Mouse (Mus musculus): ENCODE measurements at regions not wholly inside any gene's neighbourhood (a gene's known extent, or its start where the extent isn't known, plus 50 kb on each side); places are given as distances from the start of the nearest gene placed in this dataset.

DNA sequence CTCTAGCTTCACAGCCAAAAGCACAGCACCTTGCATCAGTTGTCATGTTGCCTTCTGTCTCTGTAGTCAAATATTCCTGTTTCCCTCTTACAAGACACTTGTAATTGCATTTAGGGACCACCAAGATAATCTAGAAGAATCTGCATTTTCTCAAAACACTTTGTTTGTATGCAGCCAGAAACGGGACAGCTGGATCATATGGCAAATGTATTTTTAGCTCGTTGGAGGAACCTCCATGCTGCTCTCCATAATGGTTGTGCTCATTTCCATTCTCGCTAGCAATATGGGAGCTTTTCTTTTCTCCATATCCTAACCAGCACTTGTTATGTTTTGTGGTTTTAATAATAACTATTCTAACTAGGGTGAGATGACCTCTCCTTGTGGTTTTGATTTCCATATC lies 313.3 kb upstream of the Vrk2 start:
- no peak for DNase-seq (ENCODE audit: low spot score in 2 of 2)

DNA sequence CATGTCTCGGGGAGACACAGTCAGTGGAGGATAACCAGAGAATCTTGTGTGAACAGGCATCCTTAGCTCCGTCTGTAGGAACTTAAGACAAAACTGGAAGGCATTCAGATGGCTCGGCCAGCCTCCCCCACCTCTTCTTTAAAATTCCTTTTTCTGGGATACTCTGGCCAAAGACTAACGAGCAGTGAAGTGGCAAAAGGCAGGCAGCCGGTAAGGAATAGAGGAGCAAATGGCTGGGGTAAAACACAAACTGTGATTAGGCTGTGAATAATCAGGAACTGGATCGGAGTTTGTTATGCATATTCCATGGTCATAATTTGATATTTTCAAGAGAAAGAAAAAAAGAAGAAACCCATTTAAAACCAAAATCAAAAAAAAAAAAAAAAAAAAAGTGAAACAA lies 287.8 kb upstream of the Vrk2 start:
- no peak for DNase-seq (ENCODE audit: low spot score in 2 of 2)

Measured in left cerebral cortex, adult 8-10 months (tissue).